Mouse (Mus musculus) ZHBTc4 (cell line): ENCODE results near the gene Esrrg.

Source experiments
- DNase-seq: peaks from one replicate; pipeline ENCODE4 v3.0.0-alpha.2; 2011; ENCODE audit warnings: low read depth, low spot score

Gene Esrrg

DNA sequence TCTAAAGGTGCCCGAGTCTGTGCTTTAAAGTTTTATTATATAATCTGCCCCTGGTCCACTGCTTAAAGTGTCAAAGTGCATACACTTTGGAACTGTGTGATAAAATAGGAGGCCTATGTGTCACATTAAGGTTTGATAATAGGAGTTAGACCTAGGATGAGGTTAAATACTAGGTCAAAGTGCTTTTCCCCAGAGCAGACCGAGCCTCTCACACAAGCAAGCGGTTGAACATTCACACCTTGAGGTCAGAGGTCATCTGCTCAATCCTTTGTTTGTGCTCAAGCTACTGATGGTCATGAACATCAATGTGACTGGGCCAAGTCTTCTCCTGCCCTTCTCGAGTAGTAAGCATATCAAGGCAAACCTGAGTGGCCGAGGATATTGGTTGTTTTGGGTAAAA is 218.3 kb downstream of the Esrrg start:
- DNase-seq: no peak

GRCm38 (mm10) chr1:187830937-187831336 is 222.3 kb downstream of the Esrrg start:
- no peak for DNase-seq

- DNase-seq: peak; percentile 9
These were observed 224.3 kb downstream of the Esrrg start for GRCm38 (mm10) chr1:187832851-187833250.

GRCm38 (mm10) chr1:187834576-187834975 is 226.0 kb downstream of the Esrrg start:
- no peak for DNase-seq

- no peak for DNase-seq
These were observed 227.8 kb downstream of the Esrrg start for GRCm38 (mm10) chr1:187836384-187836783.

- no peak for DNase-seq
These were observed 228.3 kb downstream of the Esrrg start for GRCm38 (mm10) chr1:187836876-187837275.

- DNase-seq: no peak
These were observed 233.0 kb downstream of the Esrrg start for GRCm38 (mm10) chr1:187841629-187842028.

DNA sequence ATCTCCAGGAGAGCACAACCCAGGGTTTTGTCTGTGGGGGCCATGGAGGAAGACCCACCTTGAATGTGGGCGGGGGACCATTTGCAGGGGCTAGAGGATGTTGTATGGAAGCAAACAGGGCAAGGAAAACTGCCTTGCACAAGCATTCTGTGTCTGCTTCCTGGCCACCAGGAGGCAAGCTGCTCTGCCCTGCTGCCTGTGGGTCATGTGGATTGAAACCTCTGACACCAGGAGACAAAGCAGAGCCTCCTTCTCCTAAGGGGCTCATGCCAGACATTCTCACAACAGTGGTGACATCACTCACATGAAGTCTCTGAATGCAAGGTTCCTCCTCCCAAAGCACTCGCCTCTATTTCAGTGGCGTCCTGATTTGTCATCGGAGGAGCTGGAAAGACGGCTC is 234.1 kb downstream of the Esrrg start:
- no peak for DNase-seq

DNA sequence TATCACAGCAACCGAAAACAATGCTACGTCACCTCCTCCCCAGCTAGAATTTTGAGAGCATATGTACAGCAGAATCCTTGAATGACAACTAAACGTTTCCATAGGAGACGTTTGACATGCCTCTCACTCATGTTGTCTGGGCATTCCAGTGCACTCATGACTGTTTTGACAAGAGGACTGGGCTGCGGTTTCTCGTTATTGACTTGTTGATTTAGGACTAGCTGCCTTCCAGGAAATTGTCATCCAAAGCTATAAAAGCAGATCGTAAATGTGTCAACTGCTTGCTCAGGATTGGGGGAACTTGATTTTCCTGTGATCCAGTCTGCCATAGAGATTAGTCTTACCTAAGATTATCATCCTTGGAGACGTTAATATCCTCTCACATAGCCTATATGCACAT is 245.6 kb downstream of the Esrrg start:
- DNase-seq: no peak

DNA sequence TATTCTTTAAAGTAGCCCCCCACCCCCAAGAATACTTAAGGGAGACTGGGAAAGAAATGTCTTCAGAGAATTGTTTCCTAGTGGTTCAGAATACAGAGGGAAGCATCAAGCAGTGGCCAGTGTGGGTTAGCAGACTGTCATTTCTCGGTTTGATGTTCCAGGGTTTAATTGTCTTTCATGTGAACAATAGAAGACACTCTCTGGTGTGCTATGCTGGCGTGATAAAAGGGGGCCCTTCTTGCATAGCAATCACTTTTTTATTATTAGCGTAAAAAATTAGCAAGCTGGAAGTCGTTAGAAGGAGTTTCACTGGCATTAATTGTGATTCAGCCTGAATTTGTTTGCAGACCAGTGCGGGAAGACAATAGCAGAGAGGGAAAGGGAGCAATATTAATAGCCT is 253.7 kb downstream of the Esrrg start:
- DNase-seq: no peak

DNA sequence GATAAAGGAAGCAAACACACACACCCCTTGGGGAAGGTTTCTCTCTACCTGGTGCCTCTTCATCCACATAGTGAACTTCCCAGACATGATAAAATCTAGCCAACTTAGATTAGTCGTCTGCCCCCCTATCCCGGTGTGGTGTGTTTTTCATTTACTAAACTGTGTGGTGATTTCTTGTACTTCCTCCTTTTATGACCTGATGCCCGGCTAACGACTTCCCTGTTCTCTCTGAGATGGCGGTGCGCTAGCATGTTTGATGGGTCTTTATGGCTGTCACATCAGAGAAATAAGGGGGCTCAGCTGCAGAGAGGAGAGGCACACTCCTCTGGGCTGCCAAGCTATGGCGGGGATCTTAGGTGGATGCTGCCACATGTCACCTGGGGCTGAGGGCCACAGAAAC is 259.8 kb downstream of the Esrrg start:
- no peak for DNase-seq

- DNase-seq: no peak
These were observed 263.6 kb downstream of the Esrrg start for GRCm38 (mm10) chr1:187872208-187872607.

DNA sequence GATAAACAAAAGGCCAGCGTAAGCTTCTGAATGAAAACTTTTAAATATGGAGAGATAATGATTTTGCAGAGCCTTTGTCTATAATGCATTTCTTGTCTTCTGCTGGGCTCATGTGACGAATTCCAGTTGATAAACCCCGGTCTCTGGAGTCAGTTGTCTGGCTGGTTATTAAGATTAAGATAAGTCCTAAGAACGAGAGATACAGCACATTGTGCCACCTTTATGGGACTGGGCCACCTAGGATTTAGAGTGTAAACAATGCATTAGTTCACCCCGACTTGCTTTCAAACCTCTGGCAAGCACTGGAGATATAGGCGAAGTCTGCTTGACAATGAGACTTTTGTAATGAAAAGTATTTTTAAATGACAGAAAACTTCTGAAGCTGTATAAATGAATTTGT is 264.2 kb downstream of the Esrrg start:
- no peak for DNase-seq

DNA sequence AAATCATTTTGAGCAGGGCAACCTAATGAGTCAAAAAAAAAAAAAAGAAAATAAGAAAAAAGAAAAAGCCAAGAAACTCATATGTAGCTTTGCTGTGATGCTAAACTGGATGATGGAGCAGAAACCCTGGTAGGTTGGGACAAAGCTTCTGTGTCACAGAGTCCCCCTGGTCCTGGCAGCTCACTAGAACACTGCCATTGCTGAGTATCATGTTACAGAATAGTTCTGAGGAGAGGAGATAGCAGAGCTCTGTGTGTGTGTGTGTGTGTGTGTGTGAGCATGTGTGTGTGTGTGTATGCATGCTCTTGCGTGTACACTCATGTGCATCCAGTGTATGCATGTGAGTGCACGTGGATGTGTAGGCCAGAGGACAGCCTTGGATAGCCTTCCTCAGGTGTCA is 265.2 kb downstream of the Esrrg start:
- no peak for DNase-seq

GRCm38 (mm10) chr1:187887270-187887669 is 278.7 kb downstream of the Esrrg start:
- no peak for DNase-seq

GRCm38 (mm10) chr1:187888142-187888541 is 279.6 kb downstream of the Esrrg start:
- DNase-seq: no peak

DNA sequence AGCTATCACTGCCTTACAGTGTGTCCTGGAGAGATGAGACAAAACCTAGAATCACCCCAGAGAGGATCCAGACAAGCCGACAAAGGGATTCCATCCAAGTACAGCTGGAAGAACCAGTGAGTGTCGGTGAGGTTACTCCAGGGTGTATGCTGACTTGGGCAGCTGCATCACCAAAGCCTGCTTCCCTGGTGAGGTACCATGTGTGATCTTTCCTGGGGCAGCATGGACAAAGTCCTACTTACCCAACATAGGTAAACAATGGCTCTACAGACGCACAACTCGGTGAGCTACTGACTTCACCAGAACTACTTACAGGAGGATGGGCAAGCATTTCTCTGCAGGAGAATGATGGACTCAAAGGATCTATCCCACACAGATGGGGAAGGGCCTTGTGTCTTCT is 280.5 kb downstream of the Esrrg start:
- DNase-seq: no peak

GRCm38 (mm10) chr1:187891262-187891661 is 282.7 kb downstream of the Esrrg start:
- no peak for DNase-seq

GRCm38 (mm10) chr1:187895459-187895858 is 286.9 kb downstream of the Esrrg start:
- DNase-seq: no peak

DNA sequence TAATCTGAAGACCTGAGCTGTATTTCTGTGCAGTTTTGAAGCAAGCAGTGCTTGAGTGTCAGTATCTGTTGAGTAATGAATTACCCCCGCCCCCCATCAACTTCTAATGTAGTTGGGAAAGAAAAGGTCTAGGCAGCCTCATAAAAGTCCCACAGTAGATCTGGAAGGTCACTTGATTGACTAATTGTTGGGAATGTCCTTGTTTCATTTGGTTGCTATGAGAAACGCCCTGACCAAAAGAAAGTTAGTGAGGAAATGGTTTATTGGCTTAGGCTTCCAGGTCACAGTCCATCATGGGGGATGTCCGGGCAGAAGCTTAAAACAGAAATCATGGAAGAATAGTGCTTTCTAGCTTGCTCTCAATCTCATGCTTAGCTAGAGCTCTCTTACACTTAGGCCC is 287.7 kb downstream of the Esrrg start:
- DNase-seq: no peak

- no peak for DNase-seq
These were observed 288.3 kb downstream of the Esrrg start for GRCm38 (mm10) chr1:187896910-187897309.

- DNase-seq: no peak
These were observed 290.9 kb downstream of the Esrrg start for GRCm38 (mm10) chr1:187899541-187899940.

DNA sequence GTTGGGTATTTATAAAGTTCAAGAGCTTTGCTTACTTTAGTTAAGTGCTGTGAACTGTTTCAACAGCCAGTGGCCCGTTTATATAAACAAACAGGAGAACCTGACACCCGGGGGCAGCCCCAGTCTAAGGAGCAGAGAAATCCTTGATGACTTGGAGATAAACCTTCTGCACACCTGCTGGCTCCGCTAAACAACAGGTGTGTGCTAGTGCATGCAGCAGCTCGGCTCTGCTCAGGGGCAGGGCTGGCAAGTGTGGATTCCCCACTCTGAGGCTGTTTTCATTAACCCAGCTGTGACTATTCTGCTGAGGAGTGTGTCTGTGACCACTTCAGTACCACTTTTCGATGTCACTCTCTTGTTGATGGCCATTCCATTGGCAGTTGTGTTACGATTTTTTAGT is 292.2 kb downstream of the Esrrg start:
- no peak for DNase-seq

- no peak for DNase-seq
These were observed 293.6 kb downstream of the Esrrg start for GRCm38 (mm10) chr1:187902176-187902575.

DNA sequence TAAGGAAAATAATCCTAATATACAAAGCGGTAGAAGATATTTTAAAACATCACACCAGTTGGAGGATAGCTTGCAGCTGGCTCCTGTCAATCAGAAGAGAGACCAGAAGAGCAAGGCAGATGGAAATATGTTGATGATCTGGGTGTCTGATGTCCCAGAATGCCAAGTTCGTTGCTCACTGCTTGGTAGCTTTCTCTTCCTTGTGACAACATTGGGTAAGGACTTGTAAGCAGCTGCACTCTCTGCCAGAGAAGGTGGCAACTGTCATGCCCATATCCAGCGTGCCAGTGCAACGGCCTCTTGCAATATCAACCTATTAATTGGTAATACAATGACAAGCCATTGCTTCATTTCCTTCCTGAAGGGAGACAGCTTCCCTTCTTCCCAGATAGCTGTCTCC is 296.1 kb downstream of the Esrrg start:
- no peak for DNase-seq
